Mouse (Mus musculus) testis, adult 2 months (tissue): ENCODE measurements around the gene Tuba4a. TPM values are rescaled to one million over a fixed set of nuclear protein-coding genes. Genes with fewer than 3 reads are reported as not detected.

Experiments
- H3K27ac ChIP-seq: fragments of 200-500 bp; 2 replicates; pipeline ENCODE4 v1.5.1; 2012; ENCODE audit warnings: low read depth, low read length; ENCODE audit not compliant: control insufficient read depth, insufficient read depth
- H3K27me3 ChIP-seq: fragments of 200-500 bp; 2 replicates; pipeline ENCODE4 v1.6.1; 2012; ENCODE audit warnings: mild to moderate bottlenecking, low read length, moderate library complexity; ENCODE audit not compliant: control insufficient read depth, insufficient read depth
- H3K36me3 ChIP-seq: fragments of 200-500 bp; 2 replicates; pipeline ENCODE4 v1.6.1; 2012; ENCODE audit warnings: mild to moderate bottlenecking, low read length; ENCODE audit not compliant: control insufficient read depth, insufficient read depth
- H3K4me1 ChIP-seq: fragments of 200-500 bp; 2 replicates; pipeline ENCODE4 v1.6.1; 2012; ENCODE audit warnings: low read length; ENCODE audit not compliant: control insufficient read depth, insufficient read depth
- H3K4me3 ChIP-seq: fragments of 200-500 bp; 2 replicates; pipeline ENCODE4 v1.5.1; 2012; ENCODE audit warnings: low read depth, mild to moderate bottlenecking, low read length, moderate library complexity, mixed read lengths; ENCODE audit not compliant: control insufficient read depth
- CTCF ChIP-seq: fragments of 200-500 bp; IDR thresholded peaks from 2 replicates; pipeline ENCODE4 v1.5.1; 2012; ENCODE audit warnings: low read depth, mild to moderate bottlenecking, inconsistent platforms, low read length, moderate library complexity; ENCODE audit not compliant: control insufficient read depth, insufficient read depth, insufficient replicate concordance
- POLR2A ChIP-seq: fragments of 200-500 bp; IDR thresholded peaks from 2 replicates; pipeline ENCODE4 v1.6.1; 2012; ENCODE audit warnings: low read depth, mild to moderate bottlenecking, inconsistent platforms, low read length, moderate library complexity; ENCODE audit not compliant: control insufficient read depth
- polyA plus RNA-seq: library from polyadenylated mRNA; depleted of rRNA; stranded (reverse); fragments of >200 nt; gene quantifications from 2 replicates; pipeline ENCODE4 v1.2.3, GENCODE M21; 2012

The Tuba4a gene
- polyA plus RNA-seq, 1 experiment = 204 TPM

GRCm38 (mm10) chr1:75187126-75187525 lies 32.5 kb downstream of the Tuba4a start:
- peaks cover 9% of the 10 kb centered on the region for H3K4me1 ChIP-seq
- H3K27ac ChIP-seq = no peak overlapping the region
- no peak overlapping the region for H3K4me3 ChIP-seq
- H3K27me3 ChIP-seq = no peaks in the 10 kb centered on the region
- TF ChIP-seq POLR2A (no peak), CTCF (no peak)
- H3K36me3 ChIP-seq = peaks cover 3% of the 10 kb centered on the region

- Histone ChIP-seq H3K27me3 (no peaks in the 10 kb centered on the region), H3K4me3 (no peak overlapping the region), H3K4me1 (peaks cover 4% of the 10 kb centered on the region; the same call in 1 of the 2 replicates), H3K36me3 (peaks cover 3% of the 10 kb centered on the region), H3K27ac (no peak overlapping the region)
- TF ChIP-seq POLR2A = no peak
- TF ChIP-seq CTCF = no peak
These were observed 34.2 kb downstream of the Tuba4a start for GRCm38 (mm10) chr1:75185495-75185894.

GRCm38 (mm10) chr1:75182160-75182559 lies 37.5 kb downstream of the Tuba4a start:
- peaks cover 11% of the 10 kb centered on the region for H3K4me1 ChIP-seq
- TF ChIP-seq POLR2A = no peak
- TF ChIP-seq CTCF = 0 out of 2 replicates have a peak, but pooled peaks have one; percentile 9
- no peaks in the 10 kb centered on the region for H3K27me3 ChIP-seq
- no peak overlapping the region for H3K27ac ChIP-seq
- peaks cover under 1% of the 10 kb centered on the region; the same call in 1 of the 2 replicates for H3K36me3 ChIP-seq
- no peak overlapping the region for H3K4me3 ChIP-seq

GRCm38 (mm10) chr1:75181377-75181870 lies 38.2 kb downstream of the Tuba4a start:
- Histone ChIP-seq H3K4me3 (no peak overlapping the region), H3K36me3 (no peaks in the 10 kb centered on the region; the same call in 1 of the 2 replicates), H3K27me3 (no peaks in the 10 kb centered on the region), H3K4me1 (peaks cover 11% of the 10 kb centered on the region), H3K27ac (no peak overlapping the region)
- no peak for TF ChIP-seq CTCF
- TF ChIP-seq POLR2A = no peak

- no peak for TF ChIP-seq CTCF
- TF ChIP-seq POLR2A = no peak
- Histone ChIP-seq H3K27ac (no peak overlapping the region), H3K27me3 (no peaks in the 10 kb centered on the region), H3K4me1 (peaks cover 11% of the 10 kb centered on the region), H3K4me3 (no peak overlapping the region), H3K36me3 (no peaks in the 10 kb centered on the region; the same call in 1 of the 2 replicates)
These were observed 38.9 kb downstream of the Tuba4a start for GRCm38 (mm10) chr1:75180741-75181140.

GRCm38 (mm10) chr1:75180105-75180590 lies 39.5 kb downstream of the Tuba4a start, which contains the start of gene Abcb6:
Abcb6 (minus strand) TSS chr1:75180392.
- H3K36me3 ChIP-seq = no peaks in the 10 kb centered on the region
- H3K27ac ChIP-seq = peak within 1 kb of the TSS; percentile 39
- TF ChIP-seq CTCF (no peak), POLR2A (peak; percentile 70; the same call in 1 of the 2 replicates)
- H3K27me3 ChIP-seq = no peaks in the 10 kb centered on the region
- peaks cover 11% of the 10 kb centered on the region for H3K4me1 ChIP-seq
- peak within 1 kb of the TSS; percentile 77 for H3K4me3 ChIP-seq

GRCm38 (mm10) chr1:75179334-75180104 lies 40.1 kb downstream of the Tuba4a start:
- H3K36me3 ChIP-seq = no peaks in the 10 kb centered on the region
- no peaks in the 10 kb centered on the region for H3K27me3 ChIP-seq
- peaks cover 11% of the 10 kb centered on the region for H3K4me1 ChIP-seq
- no peak for TF ChIP-seq POLR2A
- no peak for TF ChIP-seq CTCF
- peak overlapping the region; percentile 77 for H3K4me3 ChIP-seq
- peak overlapping the region; percentile 39 for H3K27ac ChIP-seq
